Mouse (Mus musculus) frontal cortex, postnatal 10 days (tissue): ENCODE measurements at regions not wholly inside any gene's neighbourhood (a gene's known extent, or its start where the extent isn't known, plus 50 kb on each side); places are given as distances from the start of the nearest gene placed in this dataset.

Experiments used
- DNase-seq, 2 experiments: peaks; one replicate each; pipeline ENCODE4 v3.0.0; 2022; ENCODE audit warnings: low spot score in 2 of 2, mixed read lengths in 1 of 2

- DNase-seq = no peak
Observed at GRCm38 (mm10) chr4:56483708-56484107, 256.2 kb upstream of the Gm26657 start.

DNA sequence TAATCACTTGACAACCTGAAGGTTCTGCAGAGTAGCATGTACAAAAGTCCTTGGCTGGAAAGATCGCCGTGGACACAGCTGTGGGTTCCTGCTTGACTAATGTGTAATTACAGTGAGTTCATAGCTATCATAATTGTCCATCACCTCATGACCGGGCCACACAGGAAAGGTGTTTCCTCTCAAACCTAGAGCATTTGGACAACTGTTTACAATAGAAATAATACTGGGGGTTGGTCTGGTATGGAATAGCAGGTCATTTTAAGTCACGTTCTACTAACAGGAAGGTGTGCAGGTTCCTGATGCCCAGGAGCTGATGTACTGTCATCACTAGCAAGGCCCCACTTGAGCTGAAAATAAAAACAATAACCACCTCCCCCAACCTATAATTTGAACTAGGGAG lies 283.1 kb upstream of the Gm26657 start:
- no peak for DNase-seq

- no peak for DNase-seq
Observed at GRCm38 (mm10) chr4:56421575-56421974, 318.3 kb upstream of the Gm26657 start.

DNA sequence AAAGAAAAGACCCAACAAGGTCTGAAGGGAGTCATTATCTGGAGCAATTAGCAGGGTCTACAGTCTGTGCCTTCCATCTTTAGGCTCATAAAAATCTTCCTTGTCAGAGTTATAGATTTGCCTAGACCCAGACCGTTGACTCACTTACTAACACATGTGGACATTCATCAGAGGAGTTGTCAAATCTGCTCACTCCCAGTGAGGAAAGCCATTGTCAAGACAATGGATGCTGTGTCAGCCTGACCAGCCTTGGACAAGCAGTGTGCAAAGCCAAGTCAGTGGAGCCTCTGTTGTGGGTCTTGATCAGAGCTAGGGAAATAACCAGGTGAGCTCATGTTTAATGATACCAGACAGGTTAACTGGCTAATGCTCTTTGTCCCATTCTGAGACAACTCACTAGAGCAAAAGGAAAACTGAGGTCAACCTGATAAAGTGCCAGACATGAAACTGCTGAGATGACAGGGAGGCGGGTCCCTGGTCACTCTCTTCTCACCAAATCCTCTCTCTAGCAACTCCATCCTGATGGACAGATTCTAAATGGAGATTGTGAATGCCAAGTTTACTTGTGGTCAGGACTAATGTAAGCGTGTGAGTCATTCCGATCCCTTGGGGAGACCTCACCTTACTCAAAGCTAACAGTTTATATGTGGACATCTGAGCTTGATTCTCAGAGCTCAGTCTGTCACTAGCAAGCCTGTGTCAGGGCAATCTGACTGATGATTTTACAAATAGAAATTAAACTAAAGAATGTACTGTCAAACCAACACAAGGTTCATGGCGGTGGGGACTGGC lies 320.6 kb upstream of the Gm26657 start:
- DNase-seq = no peak

- no peak for DNase-seq
Observed at GRCm38 (mm10) chr4:56411024-56411636, 328.7 kb upstream of the Gm26657 start.

- DNase-seq = no peak
Observed at GRCm38 (mm10) chr4:56393793-56394192, 346.1 kb upstream of the Gm26657 start.

GRCm38 (mm10) chr4:56387051-56387450 lies 352.8 kb upstream of the Gm26657 start:
- DNase-seq = no peak

GRCm38 (mm10) chr4:56375745-56376144 lies 364.1 kb upstream of the Gm26657 start:
- DNase-seq = peak in 1 of 2 experiments; percentile 26

DNA sequence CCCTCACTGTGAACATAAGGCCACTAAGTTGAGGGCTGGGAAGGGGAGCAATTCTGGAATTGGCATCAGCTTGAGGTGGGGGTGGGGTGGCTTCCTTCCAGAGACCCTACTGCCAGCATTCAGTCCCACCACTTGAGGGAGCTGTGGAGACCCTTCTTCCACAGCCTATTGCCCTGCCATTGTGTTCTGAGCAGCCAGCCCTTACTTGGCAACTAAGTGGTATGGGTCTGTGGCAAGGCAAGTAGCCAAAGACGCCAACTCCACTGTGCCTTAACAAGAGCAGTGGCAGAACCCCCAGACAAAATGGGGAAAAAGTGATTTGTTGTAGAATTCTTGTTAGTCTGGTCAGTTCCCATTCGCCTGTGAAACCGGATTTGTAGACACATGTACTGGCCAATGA lies 365.4 kb upstream of the Gm26657 start:
- no peak for DNase-seq

GRCm38 (mm10) chr4:56373746-56374145 lies 366.1 kb upstream of the Gm26657 start:
- DNase-seq = no peak

GRCm38 (mm10) chr4:56373167-56373566 lies 366.7 kb upstream of the Gm26657 start:
- DNase-seq = no peak

DNA sequence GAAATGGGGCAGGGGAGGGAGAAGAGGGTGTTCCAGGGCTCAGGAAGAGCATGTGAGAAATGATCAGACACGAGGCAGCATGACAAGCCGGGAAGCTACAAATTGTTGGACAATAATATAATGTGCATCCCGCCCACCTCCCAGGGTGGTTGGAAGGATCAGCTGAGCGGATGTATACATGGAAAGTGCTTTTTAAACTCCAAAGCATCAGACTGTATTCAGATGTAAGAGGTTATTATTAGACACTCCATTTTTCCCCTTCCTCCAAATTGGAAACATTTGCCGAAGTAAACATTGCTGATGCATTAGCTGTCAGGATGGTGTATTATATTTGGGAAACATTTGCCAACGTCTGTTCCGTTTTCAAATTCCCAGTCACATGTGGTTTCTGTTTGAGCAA lies 367.2 kb upstream of the Gm26657 start:
- DNase-seq = no peak

- no peak for DNase-seq
Observed at GRCm38 (mm10) chr4:56364594-56364993, 375.3 kb upstream of the Gm26657 start.

DNA sequence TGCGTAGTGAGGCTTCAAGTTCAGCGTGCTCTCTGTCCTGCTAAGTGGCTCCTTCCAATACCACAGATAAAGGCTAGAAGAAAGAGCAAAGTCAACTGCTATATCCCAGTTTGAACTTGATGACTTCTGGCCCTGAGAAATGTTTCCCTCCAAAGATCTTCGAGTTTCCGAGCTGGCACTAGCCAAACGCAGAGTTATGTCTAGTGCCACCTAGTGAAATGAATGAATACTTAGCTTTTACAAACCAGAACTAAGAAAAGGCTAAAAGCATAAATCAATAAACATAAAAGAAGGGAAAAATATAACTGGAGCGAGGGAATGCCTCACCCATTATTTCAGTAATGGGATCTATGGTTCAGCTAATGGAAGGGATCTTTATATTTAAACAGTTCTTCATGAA lies 377.7 kb upstream of the Gm26657 start:
- DNase-seq = no peak

DNA sequence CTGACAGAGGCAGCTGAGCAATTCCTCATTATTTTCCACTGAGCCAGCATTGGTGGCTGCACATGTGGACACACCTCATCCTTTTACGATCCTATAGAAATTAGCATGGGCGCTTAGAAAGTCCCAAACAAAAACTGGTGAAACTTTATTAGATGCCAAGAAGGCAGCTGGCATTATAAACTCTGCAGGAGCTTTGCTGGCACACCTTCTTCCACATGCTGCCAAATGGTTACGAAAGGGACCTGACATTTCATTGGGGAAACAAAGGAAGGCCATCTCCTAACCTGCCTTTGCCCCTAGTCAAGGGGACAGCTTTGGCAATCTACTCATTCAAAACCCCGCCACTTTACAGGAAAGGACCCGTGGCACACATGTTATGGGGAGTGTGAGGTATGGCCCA lies 390.7 kb upstream of the Gm26657 start:
- no peak for DNase-seq

GRCm38 (mm10) chr4:56325156-56325555 lies 414.7 kb upstream of the Gm26657 start:
- no peak for DNase-seq

GRCm38 (mm10) chr4:56319134-56319533 lies 420.7 kb upstream of the Gm26657 start:
- DNase-seq = no peak

GRCm38 (mm10) chr4:56305664-56306330 lies 434.1 kb upstream of the Gm26657 start:
- no peak for DNase-seq

- no peak for DNase-seq
Observed at GRCm38 (mm10) chr4:56304275-56304674, 435.6 kb upstream of the Gm26657 start.

GRCm38 (mm10) chr4:56287980-56288379 lies 451.9 kb upstream of the Gm26657 start:
- DNase-seq = no peak

GRCm38 (mm10) chr4:56284490-56284889 lies 455.4 kb upstream of the Gm26657 start:
- no peak for DNase-seq

DNA sequence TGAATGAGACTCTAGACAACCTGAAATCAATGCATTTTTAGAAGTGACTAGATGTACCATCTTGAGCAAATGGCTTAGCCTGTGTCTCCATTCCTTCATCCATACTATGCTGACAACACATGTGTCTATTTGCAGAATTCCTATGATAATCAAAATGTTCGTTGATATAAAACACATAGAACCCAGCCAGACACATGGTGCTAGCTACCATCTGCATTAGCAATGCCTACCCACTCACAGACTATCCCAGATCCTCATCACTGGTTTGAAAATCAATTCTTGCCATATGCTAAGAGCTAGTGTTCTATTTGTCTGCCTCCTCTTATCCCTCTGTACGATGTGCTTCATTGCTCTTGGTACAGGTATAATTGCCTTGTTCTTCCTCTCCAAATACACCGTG lies 464.0 kb upstream of the Gm26657 start:
- no peak for DNase-seq

DNA sequence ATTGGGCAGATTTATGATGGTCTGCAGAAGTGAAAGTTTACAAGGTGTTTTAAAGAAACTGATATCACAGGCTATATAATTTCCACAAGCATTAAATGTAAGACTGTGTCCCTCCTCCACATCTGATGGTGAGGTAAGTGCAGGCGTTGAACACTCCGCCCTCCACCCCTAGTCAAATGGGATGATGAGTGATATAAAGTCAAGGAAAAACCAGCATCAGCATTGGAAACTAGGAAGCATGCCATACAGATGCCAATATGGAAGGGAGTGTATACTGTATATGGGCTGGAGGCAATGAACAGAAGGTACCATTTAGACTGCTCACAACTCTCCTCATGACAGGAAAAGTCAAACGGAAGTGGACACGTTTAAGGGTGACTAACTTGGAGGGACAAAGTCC lies 468.5 kb upstream of the Gm26657 start:
- DNase-seq = no peak
